Mouse (Mus musculus): Measurements from ENCODE around the gene Abr. TPM values are rescaled to one million over a fixed set of nuclear protein-coding genes. Genes with fewer than 3 reads are reported as not detected.

Gene Abr
- polyA plus RNA-seq, 1 experiment from 2014 or later, result 39.2 TPM

GRCm38 (mm10) chr11:76644257-76644656 lies 22.1 kb upstream of the Abr start:
- no peak for TF ChIP-seq CTCF (IDR thresholded peaks at IDR 0.05; ENCODE audit: low read depth)
- Histone ChIP-seq H3K27me3 (ENCODE audit: insufficient read depth, low read length) (no peaks in the 10 kb centered on the region), H3K4me3 (ENCODE audit: low read depth, low read length) (no peak overlapping the region), H3K27ac (ENCODE audit: low read depth) (no peak overlapping the region), H3K4me1 (ENCODE audit: insufficient read depth) (0 out of 2 replicates have a peak, but pooled peaks cover 2% of the 10 kb centered on the region), H3K36me3 (ENCODE audit: insufficient read depth) (no peaks in the 10 kb centered on the region), H3K9me3 (ENCODE audit: low read depth, low read length) (no peaks in the 10 kb centered on the region), H3K9ac (no peak overlapping the region), H3K4me2 (no peak overlapping the region)
- 81% methylated on average over 6 of the region's 6 CpGs for WGBS
- DNase-seq (no peak), ATAC-seq (ENCODE audit: insufficient read depth) (no peak)

GRCm38 (mm10) chr11:76640231-76640630 lies 18.1 kb upstream of the Abr start:
- Histone ChIP-seq H3K27ac (ENCODE audit: low read depth) (no peak overlapping the region), H3K36me3 (ENCODE audit: insufficient read depth) (no peaks in the 10 kb centered on the region), H3K9ac (no peak overlapping the region), H3K27me3 (ENCODE audit: insufficient read depth, low read length) (no peaks in the 10 kb centered on the region), H3K4me2 (no peak overlapping the region), H3K4me3 (ENCODE audit: low read depth, low read length) (no peak overlapping the region), H3K4me1 (ENCODE audit: insufficient read depth) (no peaks in the 10 kb centered on the region), H3K9me3 (ENCODE audit: low read depth, low read length) (no peaks in the 10 kb centered on the region)
- DNase-seq, result no peak
- WGBS, result 63% methylated on average over 4 of the region's 4 CpGs
- no peak for ATAC-seq (ENCODE audit: insufficient read depth)
- TF ChIP-seq CTCF (IDR thresholded peaks at IDR 0.05; ENCODE audit: low read depth), result no peak

DNA sequence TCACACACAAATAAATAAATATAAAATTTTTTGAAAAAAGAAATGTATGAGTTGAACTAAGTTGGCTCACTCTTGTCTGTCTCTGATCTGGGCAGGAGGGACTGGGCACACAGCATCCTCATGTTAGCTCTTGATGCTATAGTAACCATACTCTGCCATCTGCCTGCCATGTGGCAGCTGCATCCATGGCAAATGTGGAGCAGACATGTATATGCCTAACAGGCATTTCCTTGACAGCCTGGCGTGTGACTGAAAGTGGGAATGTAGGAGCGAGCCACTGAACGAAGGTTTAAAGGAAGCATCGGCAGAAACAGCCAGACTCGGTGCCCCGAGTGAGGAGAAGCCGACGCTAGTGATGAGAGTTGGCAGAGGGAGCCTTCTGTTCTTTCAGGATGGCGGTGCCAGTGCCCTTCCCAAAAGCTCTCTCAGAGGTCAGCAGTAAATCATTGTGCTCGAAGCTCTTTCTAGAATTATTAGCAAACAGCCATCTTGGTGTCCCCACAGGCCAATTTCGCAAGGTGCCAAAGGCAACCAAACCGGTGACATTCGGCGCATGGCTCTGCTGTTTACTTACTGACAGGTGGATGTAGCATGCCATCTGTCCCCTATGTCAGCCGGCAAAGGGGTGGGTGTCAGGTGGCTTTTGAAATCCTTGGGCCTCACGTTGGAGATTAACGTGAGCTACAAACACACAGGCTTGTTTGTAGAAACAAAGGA lies 17.3 kb upstream of the Abr start:
- DNase-seq, result no peak
- TF ChIP-seq CTCF (IDR thresholded peaks at IDR 0.05; ENCODE audit: low read depth), result no peak
- no peak overlapping the region for H3K4me3 ChIP-seq (ENCODE audit: low read depth, low read length)

GRCm38 (mm10) chr11:76630487-76630886 lies 8.4 kb upstream of the Abr start:
- no peak overlapping the region for H3K4me3 ChIP-seq (ENCODE audit: low read depth, low read length)
- no peaks in the 10 kb centered on the region for H3K27me3 ChIP-seq (ENCODE audit: insufficient read depth, low read length)
- peak; percentile 80 for DNase-seq
- no peak overlapping the region for H3K9ac ChIP-seq
- no peaks in the 10 kb centered on the region for H3K36me3 ChIP-seq (ENCODE audit: insufficient read depth)
- H3K4me2 ChIP-seq, result no peak overlapping the region
- WGBS, result 34% methylated on average over 5 of the region's 5 CpGs
- no peaks in the 10 kb centered on the region for H3K4me1 ChIP-seq (ENCODE audit: insufficient read depth)
- ATAC-seq (ENCODE audit: insufficient read depth), result peak; percentile 24; the same call in 1 of the 2 replicates
- peak overlapping the region; percentile 42; the same call in 1 of the 2 replicates for H3K27ac ChIP-seq (ENCODE audit: low read depth)
- no peak for TF ChIP-seq CTCF (IDR thresholded peaks at IDR 0.05; ENCODE audit: low read depth)
- peaks cover 3% of the 10 kb centered on the region; the same call in 1 of the 2 replicates for H3K9me3 ChIP-seq (ENCODE audit: low read depth, low read length)

More for the DNA sequence above, 17.3 kb upstream of the Abr start:
- no peak overlapping the region for H3K27ac ChIP-seq (ENCODE audit: low read depth)
- no peaks in the 10 kb centered on the region for H3K9me3 ChIP-seq (ENCODE audit: low read depth, low read length)
- H3K36me3 ChIP-seq (ENCODE audit: insufficient read depth), result no peaks in the 10 kb centered on the region
- H3K27me3 ChIP-seq (ENCODE audit: insufficient read depth, low read length), result no peaks in the 10 kb centered on the region
- no peak overlapping the region for H3K9ac ChIP-seq
- no peak for ATAC-seq (ENCODE audit: insufficient read depth)
- H3K4me1 ChIP-seq (ENCODE audit: insufficient read depth), result no peaks in the 10 kb centered on the region
- no peak overlapping the region for H3K4me2 ChIP-seq
- 69% methylated on average over 17 of the region's 17 CpGs for WGBS

DNA sequence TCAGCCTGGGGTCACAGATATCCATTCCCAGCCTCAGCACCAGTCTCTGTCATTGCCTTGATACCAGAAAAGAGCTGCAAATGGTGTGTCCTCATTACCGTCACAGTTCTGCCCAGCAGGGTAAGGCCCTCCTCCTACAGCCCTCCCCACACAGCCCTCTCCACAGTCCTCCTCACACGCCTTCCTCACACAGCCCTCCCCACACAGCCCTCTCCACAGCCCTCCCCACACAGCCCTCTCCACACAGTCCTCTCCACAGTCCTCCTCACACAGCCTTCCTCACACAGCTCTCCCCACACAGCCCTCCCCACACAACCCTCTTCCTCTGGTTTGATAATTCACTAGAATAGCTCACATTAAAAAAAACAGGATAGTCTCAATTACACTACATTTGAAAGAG lies 7.9 kb upstream of the Abr start:
- ATAC-seq (ENCODE audit: insufficient read depth), result peak; percentile 52

GRCm38 (mm10) chr11:76628613-76629012 lies 6.5 kb upstream of the Abr start:
- no peak overlapping the region for H3K4me2 ChIP-seq

More for the DNA sequence above, 7.9 kb upstream of the Abr start:
- Histone ChIP-seq H3K27me3 (ENCODE audit: insufficient read depth, low read length) (no peaks in the 10 kb centered on the region), H3K4me1 (ENCODE audit: insufficient read depth) (no peaks in the 10 kb centered on the region), H3K9me3 (ENCODE audit: low read depth, low read length) (peaks cover 3% of the 10 kb centered on the region; the same call in 1 of the 2 replicates), H3K27ac (ENCODE audit: low read depth) (peak overlapping the region; percentile 42; the same call in 1 of the 2 replicates), H3K9ac (no peak overlapping the region), H3K36me3 (ENCODE audit: insufficient read depth) (no peaks in the 10 kb centered on the region), H3K4me3 (ENCODE audit: low read depth, low read length) (no peak overlapping the region), H3K4me2 (no peak overlapping the region)
- TF ChIP-seq CTCF (IDR thresholded peaks at IDR 0.05; ENCODE audit: low read depth), result no peak
- DNase-seq, result no peak
- WGBS, result 24% methylated on average over 2 of the region's 2 CpGs

GRCm38 (mm10) chr11:76624881-76625280 lies 2.8 kb upstream of the Abr start:
- Histone ChIP-seq H3K27ac (ENCODE audit: low read depth) (no peak overlapping the region), H3K4me3 (ENCODE audit: low read depth, low read length) (no peak overlapping the region), H3K4me1 (ENCODE audit: insufficient read depth) (no peaks in the 10 kb centered on the region), H3K9me3 (ENCODE audit: low read depth, low read length) (peaks cover 3% of the 10 kb centered on the region; the same call in 1 of the 2 replicates), H3K4me2 (no peak overlapping the region), H3K36me3 (ENCODE audit: insufficient read depth) (no peaks in the 10 kb centered on the region), H3K9ac (no peak overlapping the region), H3K27me3 (ENCODE audit: insufficient read depth, low read length) (peaks cover 26% of the 10 kb centered on the region)
- TF ChIP-seq CTCF (IDR thresholded peaks at IDR 0.05; ENCODE audit: low read depth), result no peak
- DNase-seq, result no peak
- 87% methylated on average over 3 of the region's 3 CpGs for WGBS
- no peak for ATAC-seq (ENCODE audit: insufficient read depth)

More at GRCm38 (mm10) chr11:76628613-76629012, 6.5 kb upstream of the Abr start:
- 46% methylated on average over 5 of the region's 5 CpGs for WGBS
- ATAC-seq (ENCODE audit: insufficient read depth), result no peak
- no peaks in the 10 kb centered on the region for H3K36me3 ChIP-seq (ENCODE audit: insufficient read depth)
- peak; percentile 58 for DNase-seq
- H3K4me1 ChIP-seq (ENCODE audit: insufficient read depth), result no peaks in the 10 kb centered on the region
- H3K9me3 ChIP-seq (ENCODE audit: low read depth, low read length), result peaks cover 3% of the 10 kb centered on the region; the same call in 1 of the 2 replicates
- no peak overlapping the region for H3K4me3 ChIP-seq (ENCODE audit: low read depth, low read length)
- TF ChIP-seq CTCF (IDR thresholded peaks at IDR 0.05; ENCODE audit: low read depth), result no peak
- H3K27ac ChIP-seq (ENCODE audit: low read depth), result no peak overlapping the region
- H3K9ac ChIP-seq, result no peak overlapping the region
- no peaks in the 10 kb centered on the region for H3K27me3 ChIP-seq (ENCODE audit: insufficient read depth, low read length)

Measured in lung, embryonic 14.5 days (tissue).